Mouse (Mus musculus): Measurements from ENCODE around the gene Gm5916. TPM values are rescaled to one million over a fixed set of nuclear protein-coding genes. Genes with fewer than 3 reads are reported as not detected.

The Gm5916 gene
- polyA plus RNA-seq (2015; fragmentation: Illumina TruSeq; extraction: RNeasy Lipid Tissue Mini Kit (QIAGEN cat#74804); ENCODE audit: insufficient read depth, low read depth, low replicate concordance) = not detected

DNA sequence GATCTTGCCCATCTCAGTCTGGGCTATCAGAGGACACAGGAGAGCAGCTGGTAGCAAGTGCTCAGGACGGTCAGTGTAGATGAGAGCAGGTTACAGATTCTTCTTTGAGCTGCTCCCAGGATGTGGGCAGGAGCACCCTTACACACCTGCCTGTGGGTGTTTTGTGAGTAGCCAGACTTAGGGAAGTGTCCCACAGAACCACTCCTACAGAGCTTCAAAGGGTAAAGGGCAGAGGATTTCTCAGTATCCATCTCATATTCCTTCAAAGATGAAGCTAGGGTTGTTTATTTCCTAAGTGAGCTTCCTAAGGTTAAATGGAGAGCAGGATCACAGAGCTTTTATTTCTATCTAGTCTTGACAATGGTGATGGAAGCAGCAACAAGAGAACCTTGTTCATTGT, at the start of gene Gm5916:
Gene Gm5916, minus strand, starts transcription at position 101 of the 400 bp plus-strand sequence.

Other genes starting within 250 kb of the Gm5916 start
- gene 9230113P08Rik, start 220.4 kb downstream of the Gm5916 start, polyA plus RNA-seq (2015; fragmentation: Illumina TruSeq; extraction: RNeasy Lipid Tissue Mini Kit (QIAGEN cat#74804); ENCODE audit: insufficient read depth, low read depth, low replicate concordance) = not detected

All from pancreas, adult 10 weeks (tissue).